Mouse (Mus musculus) E14TG2a.4 (cell line): ENCODE results near the gene Nfib.

Experiments used
- CTCF ChIP-seq: conservative IDR thresholded peaks from 2 replicates; pipeline ENCODE4 v1.5.1; 2014; ENCODE audit warnings: low read length
- POU5F1 ChIP-seq: IDR thresholded peaks from 2 replicates; pipeline ENCODE4 v1.6.1; 2014; ENCODE audit warnings: low read length, borderline replicate concordance

- TF ChIP-seq CTCF (no peak), POU5F1 (no peak)
Observed at GRCm38 (mm10) chr4:82711611-82712295, 6.2 kb upstream of the Nfib start.
